Mouse (Mus musculus) induced T-regulatory cell, adult 2 months (primary cell): ENCODE results near the gene Togaram2.
"Not testable (repeated sequence)": the region's sequence is repeated elsewhere in the genome, so short reads cannot be mapped to it uniquely, and the experiment has no call there.

Experiments used
- DNase-seq: peaks from one replicate; pipeline ENCODE4 v3.0.0-alpha.2; 2012; ENCODE audit warnings: low read depth

Gene Togaram2

DNA sequence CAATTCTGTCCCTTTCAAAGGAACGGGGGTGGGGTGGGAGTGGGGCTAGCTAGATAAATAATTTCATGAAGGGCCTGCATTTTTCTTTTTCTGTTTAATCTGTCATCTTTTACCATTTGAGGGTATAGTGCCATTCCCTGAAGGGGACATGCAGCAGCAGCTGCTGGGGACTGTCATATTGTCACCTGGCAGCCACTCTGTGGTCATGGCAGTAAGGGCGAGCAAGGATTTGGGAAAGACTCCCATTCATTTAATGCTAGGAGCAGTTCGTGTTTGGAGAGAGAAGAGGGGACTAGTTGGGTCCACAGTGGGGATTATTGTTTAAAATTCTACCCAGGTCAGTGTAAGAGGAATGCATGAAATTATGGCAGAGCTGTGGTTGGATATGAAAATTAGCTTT, 63.4 kb downstream of the Togaram2 start:
- no peak for DNase-seq

DNA sequence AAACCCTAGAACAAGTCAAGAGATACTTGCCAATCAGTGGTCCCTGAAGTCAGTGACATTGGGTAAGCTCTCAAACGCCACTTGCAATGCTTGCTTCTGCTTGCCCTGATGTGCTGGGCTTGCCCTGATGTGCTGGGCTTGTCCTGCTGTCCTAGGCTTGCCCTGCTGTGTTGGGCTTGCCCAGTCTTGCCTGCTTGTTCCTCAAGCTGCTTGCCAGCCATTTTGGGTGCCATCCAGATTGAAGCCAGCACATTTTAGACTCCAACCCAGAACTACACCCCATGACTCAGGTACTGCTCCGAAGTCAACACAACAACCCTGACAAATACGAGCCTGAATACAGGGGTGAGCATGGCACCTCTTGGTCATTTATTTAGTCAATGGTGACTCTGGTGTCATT, 69.1 kb downstream of the Togaram2 start:
- no peak for DNase-seq

DNA sequence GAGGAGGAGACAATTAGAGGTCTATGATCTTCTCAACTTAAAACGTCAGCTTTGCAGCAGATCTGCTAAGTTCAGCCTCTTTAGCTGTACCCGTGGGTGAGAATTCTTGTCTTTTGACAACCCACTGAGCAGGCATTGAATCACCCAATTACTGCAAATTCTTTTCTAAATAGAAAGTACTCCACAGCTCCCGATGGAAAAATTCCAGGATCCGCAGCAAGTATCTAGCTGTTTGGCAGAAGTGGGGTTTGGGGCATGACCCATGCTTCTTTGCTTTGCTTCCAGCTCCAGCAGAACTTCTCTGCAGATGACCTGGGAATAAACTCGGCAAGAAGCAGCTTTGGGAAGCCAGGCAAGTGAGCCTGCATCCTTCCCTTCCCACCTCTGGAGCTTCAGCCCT, 69.9 kb downstream of the Togaram2 start:
- DNase-seq: no peak

DNA sequence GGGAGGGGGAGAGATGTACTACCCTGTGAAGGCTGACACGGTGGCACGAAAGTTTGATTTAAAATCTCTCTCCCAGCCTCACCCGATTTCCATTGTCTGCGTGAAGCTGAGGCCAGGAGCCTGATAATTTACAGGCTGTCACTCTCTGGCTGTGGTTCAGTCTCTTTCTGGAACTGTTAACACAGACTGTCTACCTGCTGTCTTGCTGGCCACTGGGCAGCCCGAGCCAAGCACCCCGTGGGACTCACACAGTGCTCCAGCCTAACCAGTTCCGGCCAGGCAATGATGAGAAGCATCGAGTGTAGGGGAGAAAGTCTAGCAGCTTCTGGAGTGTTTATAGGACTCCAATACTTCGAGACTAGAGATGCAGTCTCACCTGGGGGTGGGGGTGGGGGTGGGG, 73.1 kb downstream of the Togaram2 start:
- no peak for DNase-seq

DNA sequence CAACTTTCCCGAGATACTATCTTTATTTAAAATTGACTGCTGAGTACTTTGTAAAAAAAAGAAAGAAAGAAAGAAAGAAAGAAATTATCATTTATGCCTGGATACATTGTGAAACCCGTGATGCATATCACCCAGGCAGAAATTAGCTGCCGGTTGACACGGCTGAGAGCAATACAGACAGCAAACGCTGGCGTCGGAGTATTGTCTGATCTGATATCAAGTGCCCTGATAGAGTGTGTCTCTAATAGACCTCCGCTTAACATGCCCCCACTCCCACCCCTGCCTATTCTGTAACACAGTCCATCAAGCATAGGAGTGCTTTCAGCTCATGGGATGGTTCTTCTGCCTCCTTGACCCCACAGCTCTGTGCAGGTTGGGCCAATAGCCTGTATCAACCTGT, 74.5 kb downstream of the Togaram2 start:
- DNase-seq: no peak

DNA sequence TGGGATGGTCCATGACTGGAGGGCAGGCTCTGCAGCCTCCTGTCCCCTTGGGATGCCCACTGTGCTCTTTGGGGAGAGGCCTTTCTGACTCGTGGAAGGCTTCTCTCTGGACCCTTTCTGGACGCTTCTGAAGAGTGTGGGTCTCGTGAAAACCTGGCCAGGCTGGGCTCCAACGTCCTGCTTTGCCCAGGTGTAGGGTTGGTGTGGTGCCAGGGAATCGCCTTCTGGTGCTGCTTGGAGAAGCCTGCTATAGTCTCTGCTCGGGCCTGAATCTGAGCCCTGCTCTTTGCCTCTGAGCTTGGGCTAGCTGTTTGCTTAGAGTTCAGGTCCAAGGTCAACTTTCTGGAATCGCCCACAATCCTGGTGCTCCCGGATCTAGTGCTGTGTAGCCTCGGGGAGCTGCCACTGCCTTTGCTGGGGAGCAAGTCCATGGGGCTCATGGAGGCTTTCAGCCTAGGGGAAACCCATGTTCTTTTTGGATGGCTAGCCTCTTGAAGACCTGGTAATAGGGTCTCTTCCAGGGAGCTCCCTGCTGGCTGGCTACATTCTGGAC, 76.6 kb downstream of the Togaram2 start:
- no peak for DNase-seq

DNA sequence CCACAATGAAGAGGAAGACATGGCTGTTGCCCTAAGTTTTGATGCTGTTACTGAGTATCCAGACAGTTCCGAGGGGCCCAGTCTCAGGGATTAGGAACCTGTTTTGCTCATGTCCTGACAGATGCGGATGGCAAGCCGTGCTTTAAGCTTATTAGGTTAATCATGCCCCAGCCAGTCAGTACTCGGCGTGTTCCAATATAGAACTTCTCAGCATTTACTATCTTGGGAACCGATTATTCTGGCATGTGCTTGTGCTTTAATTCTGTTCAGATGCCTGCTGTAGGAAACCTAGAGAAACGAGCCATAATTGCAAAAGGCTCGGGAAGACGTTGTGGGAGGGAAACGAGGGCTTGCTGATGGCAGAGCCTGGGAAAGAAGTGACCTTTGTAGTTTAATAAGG, 79.8 kb downstream of the Togaram2 start, which contains the start of gene Pcare:
Gene Pcare (minus strand): TSS at position 64 of the 400 bp plus-strand sequence.
- no peak for DNase-seq

DNA sequence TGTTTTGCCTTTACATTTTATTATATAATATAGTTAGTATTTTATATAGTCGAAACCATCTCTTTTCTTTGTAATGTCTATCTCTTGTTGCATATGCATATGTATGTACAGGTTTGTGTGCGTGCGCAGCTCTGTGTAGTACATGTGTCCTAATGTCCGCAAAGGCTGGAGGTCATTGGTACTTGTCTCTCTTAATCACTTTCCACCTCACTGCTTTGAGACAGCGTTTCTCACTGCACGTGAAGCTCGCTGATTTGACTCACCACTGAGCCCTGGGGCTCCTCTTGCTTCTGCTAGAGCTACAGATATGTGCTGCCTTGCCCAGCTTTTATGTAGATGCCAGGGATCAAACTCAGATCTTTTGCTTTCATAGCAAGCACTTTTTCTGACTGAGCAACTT, 87.5 kb downstream of the Togaram2 start:
- no peak for DNase-seq

DNA sequence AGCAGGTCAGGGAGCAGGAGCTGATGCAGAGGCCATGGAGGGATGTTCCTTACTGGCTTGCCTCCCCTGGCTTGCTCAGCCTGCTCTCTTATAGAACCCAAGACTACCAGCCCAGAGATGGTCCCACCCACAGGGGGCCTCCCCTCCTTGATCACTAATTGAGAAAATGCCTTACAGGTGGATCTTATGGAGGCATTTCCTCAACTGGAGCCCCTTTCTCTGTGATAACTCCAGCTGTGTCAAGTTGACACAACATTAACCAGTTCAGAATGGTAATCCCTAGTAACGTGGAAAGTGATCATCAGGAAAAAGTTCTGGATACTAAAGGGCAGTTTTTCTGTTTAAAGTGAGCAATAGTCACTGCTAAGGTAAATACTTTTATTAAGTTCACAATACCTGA, 95.1 kb downstream of the Togaram2 start, which contains the start of gene Clip4:
Gene Clip4 (plus strand): TSS at position 301 of the 400 bp plus-strand sequence.
- DNase-seq: not testable (repeated sequence)

DNA sequence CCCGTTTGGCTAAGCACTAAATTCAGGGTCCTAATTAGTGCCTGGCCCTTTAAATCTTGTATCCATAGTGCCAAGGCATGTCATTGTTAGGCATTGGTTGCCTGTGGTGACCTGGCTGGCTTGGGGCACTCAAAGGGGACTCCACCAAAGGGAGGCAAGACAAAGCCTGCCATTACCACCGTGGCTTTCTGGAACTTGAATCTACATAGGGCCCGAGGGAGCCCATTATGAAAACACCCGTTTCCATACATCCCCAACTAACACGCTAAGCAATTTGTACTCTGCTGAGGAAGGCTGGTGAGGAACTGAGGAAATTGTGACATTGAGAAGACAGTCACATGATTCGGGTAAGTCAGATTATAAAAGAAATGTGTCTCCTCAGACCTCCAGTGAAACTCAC, 96.5 kb downstream of the Togaram2 start:
- no peak for DNase-seq

DNA sequence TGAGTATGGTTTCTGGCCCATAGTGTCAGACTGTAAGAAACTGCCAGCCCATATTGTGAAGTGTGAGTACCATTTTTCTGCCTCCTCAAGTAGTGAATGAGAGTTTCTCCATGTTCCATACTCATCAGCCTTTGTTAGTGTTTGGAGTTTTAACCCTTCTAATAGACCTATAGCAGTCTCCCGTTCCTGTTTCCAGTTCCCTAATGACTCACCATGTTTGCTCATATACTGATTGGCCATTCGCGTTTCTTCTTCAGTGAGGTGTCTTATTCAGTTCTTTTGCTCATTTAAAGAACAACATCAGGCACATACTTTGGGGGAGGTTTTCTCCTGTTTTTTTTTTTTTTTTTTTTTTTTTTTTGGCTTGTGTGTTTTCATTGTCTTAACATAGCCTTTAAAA, 97.6 kb downstream of the Togaram2 start:
- DNase-seq: no peak

DNA sequence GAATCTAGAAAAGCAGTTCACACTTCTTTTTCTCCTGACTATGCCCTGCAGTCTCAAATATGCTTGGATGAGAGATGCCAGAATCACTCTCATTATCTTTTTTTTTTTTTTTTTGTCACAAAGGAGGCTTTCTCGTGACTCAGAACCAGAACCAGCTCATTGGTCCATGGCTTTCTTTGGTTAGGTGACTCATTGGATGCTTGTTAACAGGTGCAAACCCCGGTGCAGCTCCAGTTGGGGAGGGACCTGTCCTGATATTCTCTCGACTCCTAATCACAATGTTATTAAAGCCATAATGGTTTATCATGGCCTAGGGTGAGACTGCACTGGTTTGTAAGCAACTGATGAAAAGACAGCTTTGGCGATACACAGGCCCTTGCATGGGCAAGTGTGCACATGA, 101.1 kb downstream of the Togaram2 start:
- no peak for DNase-seq

DNA sequence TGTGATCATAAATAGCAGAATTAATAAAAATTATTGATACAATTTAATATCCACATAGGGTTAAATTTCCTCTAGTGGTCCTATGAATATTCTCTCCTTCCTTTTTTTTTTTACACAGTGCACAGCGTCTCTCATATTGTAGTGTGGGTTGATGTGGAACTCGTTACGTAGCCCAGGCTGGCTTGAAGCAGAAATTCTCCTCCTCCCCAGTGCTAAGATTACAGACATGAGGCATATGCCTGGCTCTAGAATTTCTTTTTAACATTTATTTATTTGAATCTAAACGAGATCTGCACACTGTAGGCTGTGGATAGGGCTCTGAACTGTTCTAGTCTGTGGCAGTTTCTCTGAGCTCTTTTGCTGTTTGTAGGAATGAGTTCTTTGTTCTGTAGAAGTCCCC, 102.2 kb downstream of the Togaram2 start:
- no peak for DNase-seq

DNA sequence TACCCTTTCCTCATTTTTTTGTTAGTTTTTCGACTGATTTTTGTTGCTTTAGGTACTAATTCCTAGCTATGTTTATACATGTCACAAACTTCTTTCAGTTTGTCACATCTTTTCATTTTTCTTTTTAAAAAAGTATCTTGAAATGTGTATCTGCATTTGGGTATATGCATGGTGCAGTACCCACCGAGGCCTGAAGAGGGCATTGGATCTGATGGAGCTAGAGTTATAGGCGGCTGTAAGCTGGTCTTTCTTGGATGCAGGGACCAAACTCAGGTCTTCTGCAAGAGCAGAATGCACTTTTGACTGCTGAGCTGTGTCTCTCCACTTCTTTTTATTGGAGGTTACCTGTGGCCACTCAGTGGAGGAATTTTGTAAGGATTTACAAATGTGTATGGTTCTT, 105.6 kb downstream of the Togaram2 start:
- DNase-seq: peak; percentile 4
